Mouse (Mus musculus) ES-Bruce4 (cell line): ENCODE data around the gene Flt3. TPM values are rescaled to one million over a fixed set of nuclear protein-coding genes. Genes with fewer than 3 reads are reported as not detected.

Experiments used
- H3K27ac ChIP-seq: 2 replicates; pipeline ENCODE4 v1.5.1; 2012; ENCODE audit warnings: low read length, inconsistent platforms; ENCODE audit not compliant: insufficient read depth
- H3K27me3 ChIP-seq: 2 replicates; pipeline ENCODE4 v1.6.1; 2012; ENCODE audit warnings: mild to moderate bottlenecking, low read length, inconsistent platforms; ENCODE audit not compliant: control insufficient read depth, poor library complexity, insufficient read depth, severe bottlenecking
- H3K36me3 ChIP-seq: 2 replicates; pipeline ENCODE4 v1.6.1; 2012; ENCODE audit warnings: inconsistent platforms, mild to moderate bottlenecking, low read length, moderate library complexity; ENCODE audit not compliant: control insufficient read depth, poor library complexity, insufficient read depth, severe bottlenecking
- H3K4me1 ChIP-seq: one replicate; pipeline ENCODE4 v1.8.1; 2011; ENCODE audit warnings: low read length; ENCODE audit not compliant: control insufficient read depth, insufficient read depth
- H3K4me3 ChIP-seq: 2 replicates; pipeline ENCODE4 v1.5.1; 2011; ENCODE audit warnings: low read depth, mild to moderate bottlenecking, low read length
- H3K9ac ChIP-seq: 2 replicates; pipeline ENCODE4 v1.6.1; 2012; ENCODE audit warnings: low read depth, mild to moderate bottlenecking, inconsistent platforms; ENCODE audit not compliant: poor library complexity, severe bottlenecking
- H3K9me3 ChIP-seq: replicated peaks from 2 replicates; pipeline ENCODE4 v1.6.1; 2012; ENCODE audit warnings: mild to moderate bottlenecking, low read length, inconsistent platforms; ENCODE audit not compliant: control insufficient read depth, poor library complexity, insufficient read depth, severe bottlenecking
- CTCF ChIP-seq: IDR thresholded peaks from one replicate; pipeline ENCODE4 v1.8.1; 2011; ENCODE audit warnings: low read depth, low read length
- EP300 ChIP-seq: IDR thresholded peaks from 2 replicates; pipeline ENCODE4 v1.6.1; 2011; ENCODE audit warnings: low read depth, low read length; ENCODE audit not compliant: insufficient read depth
- POLR2A ChIP-seq: IDR thresholded peaks from one replicate; pipeline ENCODE4 v1.8.1; 2011; ENCODE audit warnings: low read length; ENCODE audit not compliant: insufficient read depth
- polyA plus RNA-seq: library from polyadenylated mRNA; stranded (reverse); fragments of >200 nt; gene quantifications from 2 replicates; pipeline ENCODE4 v1.2.4, GENCODE M21; 2011; ENCODE audit warnings: low read depth; ENCODE audit not compliant: missing spikeins, insufficient read depth, insufficient read length

The Flt3 gene
- polyA plus RNA-seq, 1 experiment: 0.21 TPM

DNA sequence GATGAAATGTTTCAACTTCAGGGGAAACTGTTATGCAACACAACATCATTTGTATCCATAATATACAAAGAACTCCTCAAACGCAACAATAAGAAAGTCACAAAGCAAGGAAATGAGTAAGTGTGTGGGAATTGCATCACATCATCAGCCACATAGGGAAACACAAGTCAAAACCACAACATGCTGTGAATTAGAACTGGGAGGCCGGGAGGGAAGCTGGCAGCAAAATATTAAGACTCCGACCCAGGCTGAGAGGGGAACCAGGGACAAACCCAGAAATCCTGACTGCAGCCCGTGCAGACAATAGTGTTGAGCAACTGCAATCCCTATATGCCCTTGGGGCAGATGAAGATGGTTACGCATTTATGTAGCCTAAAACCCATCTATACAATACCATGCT, 11.2 kb downstream of the Flt3 start:
- Histone ChIP-seq H3K9me3 (no peaks in the 10 kb centered on the region), H3K27me3 (no peaks in the 10 kb centered on the region), H3K27ac (no peak overlapping the region), H3K36me3 (no peaks in the 10 kb centered on the region), H3K4me1 (no peaks in the 10 kb centered on the region), H3K9ac (no peak overlapping the region), H3K4me3 (no peak overlapping the region)
- TF ChIP-seq POLR2A (no peak), CTCF (no peak), EP300 (no peak)

DNA sequence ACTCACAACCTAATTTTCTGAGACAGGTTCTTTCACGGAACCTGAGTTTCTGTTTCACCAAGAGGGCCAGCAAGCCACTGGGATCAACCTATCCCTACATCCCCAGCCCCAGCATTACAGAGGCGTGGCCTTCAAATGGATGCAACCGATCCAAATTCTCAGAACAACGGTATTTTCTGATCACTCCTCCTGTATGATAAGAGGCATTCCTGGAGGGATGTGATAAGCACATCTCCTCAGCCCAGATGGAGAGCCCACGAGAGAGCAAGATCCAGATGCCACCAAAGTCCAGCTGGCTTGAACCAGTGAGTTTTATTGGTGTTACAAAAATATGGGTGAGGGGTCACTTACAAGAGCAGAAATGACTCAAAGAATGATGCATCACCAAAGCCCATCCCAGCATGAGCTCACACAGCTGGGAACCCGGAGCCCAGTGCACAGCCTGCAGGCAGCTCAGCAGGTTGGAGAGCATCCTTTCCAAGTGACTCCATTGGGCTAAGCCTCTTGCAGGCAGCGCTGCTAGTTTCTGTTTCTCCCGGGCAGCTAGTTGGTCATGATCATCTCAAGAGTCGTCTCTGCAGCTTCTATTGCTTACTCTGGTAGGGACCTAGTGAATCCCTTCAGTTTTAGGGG, 11.8 kb downstream of the Flt3 start:
- Histone ChIP-seq H3K4me3 (no peak overlapping the region), H3K9me3 (no peaks in the 10 kb centered on the region), H3K9ac (no peak overlapping the region), H3K4me1 (no peaks in the 10 kb centered on the region), H3K27ac (no peak overlapping the region), H3K36me3 (no peaks in the 10 kb centered on the region), H3K27me3 (no peaks in the 10 kb centered on the region)
- TF ChIP-seq EP300: no peak
- no peak for TF ChIP-seq CTCF
- TF ChIP-seq POLR2A: no peak

DNA sequence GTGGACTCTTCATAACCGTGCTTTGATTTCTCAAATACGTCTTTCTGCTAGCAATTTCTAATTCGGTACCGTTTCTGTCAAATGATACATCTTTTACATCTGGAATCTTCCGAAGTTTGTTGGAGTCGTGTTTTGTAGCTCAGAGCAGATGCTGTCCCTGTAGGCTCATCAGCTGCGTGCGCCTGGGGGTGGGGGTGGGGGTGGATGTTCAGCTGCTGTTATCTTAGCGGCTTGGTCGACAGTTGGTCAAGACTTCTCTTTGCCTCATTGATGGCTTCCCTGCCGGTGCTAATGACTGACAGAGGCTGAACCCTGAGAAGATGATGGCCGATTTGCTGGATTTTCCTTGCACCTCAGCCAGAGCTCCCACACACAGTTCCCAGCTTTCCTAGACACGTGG, 13.4 kb downstream of the Flt3 start:
- H3K9me3 ChIP-seq: no peaks in the 10 kb centered on the region
- no peaks in the 10 kb centered on the region for H3K4me1 ChIP-seq
- no peak overlapping the region for H3K27ac ChIP-seq
- no peak overlapping the region for H3K4me3 ChIP-seq
- TF ChIP-seq EP300 (no peak), CTCF (no peak), POLR2A (no peak)
- no peak overlapping the region for H3K9ac ChIP-seq
- H3K36me3 ChIP-seq: no peaks in the 10 kb centered on the region
- H3K27me3 ChIP-seq: no peaks in the 10 kb centered on the region

DNA sequence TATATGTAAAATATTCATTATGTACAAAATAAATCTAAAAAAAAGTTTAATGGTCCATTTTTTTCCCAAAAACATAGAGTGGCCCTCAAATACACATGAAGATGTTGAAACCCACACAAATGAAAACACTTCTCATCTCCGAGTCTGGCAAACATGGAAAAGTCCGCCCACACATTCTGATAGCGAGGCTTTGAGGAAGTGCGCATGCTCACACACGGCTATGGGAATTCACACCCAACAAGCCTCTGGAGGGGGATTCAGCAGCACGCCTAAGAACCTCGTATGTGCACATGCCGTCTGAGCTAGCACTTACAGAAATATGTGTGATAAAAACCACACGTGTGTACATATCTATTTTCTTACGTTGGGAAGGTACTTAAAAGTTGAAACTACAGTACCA, 18.9 kb downstream of the Flt3 start:
- H3K4me3 ChIP-seq: no peak overlapping the region
- TF ChIP-seq EP300: no peak
- TF ChIP-seq CTCF: no peak
- no peak for TF ChIP-seq POLR2A
- no peaks in the 10 kb centered on the region for H3K9me3 ChIP-seq
- H3K36me3 ChIP-seq: no peaks in the 10 kb centered on the region
- no peak overlapping the region for H3K9ac ChIP-seq
- H3K4me1 ChIP-seq: no peaks in the 10 kb centered on the region
- H3K27ac ChIP-seq: no peak overlapping the region
- no peaks in the 10 kb centered on the region for H3K27me3 ChIP-seq

DNA sequence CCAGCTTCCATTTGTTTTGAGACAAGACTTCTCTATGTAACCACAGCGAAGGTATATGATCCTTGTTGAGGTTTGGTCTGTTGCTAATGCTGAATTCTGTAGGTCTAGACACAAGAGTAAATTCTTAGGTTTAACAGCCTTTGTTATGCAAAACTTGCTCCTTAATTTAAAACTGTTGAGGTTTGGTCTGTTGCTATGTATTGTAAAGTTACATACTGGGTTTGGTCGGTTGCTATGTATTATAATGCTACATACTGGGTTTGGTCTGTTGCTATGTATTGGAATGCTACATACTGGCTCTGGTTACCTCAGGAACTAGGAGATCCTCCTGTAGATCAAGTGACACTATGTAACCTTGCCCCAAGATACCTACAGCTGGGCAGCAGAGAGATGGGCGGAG, 20.8 kb downstream of the Flt3 start:
- TF ChIP-seq POLR2A: no peak
- no peak for TF ChIP-seq EP300
- no peak for TF ChIP-seq CTCF
- no peaks in the 10 kb centered on the region for H3K4me1 ChIP-seq

DNA sequence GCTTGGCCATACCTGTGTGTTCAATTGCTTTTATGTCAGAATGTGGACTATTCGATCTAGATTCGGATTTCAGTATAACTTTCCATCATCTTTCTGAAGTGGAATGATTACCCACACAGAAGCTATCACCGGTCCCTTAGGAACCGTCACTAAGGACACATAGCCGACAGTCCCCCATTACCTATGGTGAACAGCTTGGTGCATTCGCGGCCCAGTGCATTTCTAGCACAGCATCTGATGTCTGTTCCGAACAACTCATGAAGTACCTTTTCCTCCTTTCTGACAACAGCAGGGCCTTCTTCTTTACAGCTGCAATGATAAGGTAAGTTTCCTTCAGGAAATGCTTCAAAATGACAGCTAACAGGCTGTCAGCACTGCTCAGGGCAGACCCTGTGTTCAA, 30.0 kb downstream of the Flt3 start:
- H3K4me1 ChIP-seq: no peaks in the 10 kb centered on the region
- H3K36me3 ChIP-seq: no peaks in the 10 kb centered on the region
- no peak for TF ChIP-seq CTCF
- no peak for TF ChIP-seq EP300
- no peak for TF ChIP-seq POLR2A
- H3K27ac ChIP-seq: no peak overlapping the region
- H3K9me3 ChIP-seq: no peaks in the 10 kb centered on the region
- H3K27me3 ChIP-seq: no peaks in the 10 kb centered on the region
- no peak overlapping the region for H3K9ac ChIP-seq
- no peak overlapping the region for H3K4me3 ChIP-seq

More for the DNA sequence above, 20.8 kb downstream of the Flt3 start:
- Histone ChIP-seq H3K4me3 (no peak overlapping the region), H3K27me3 (no peaks in the 10 kb centered on the region), H3K36me3 (no peaks in the 10 kb centered on the region), H3K9me3 (no peaks in the 10 kb centered on the region), H3K9ac (no peak overlapping the region), H3K27ac (no peak overlapping the region)
